Mouse (Mus musculus): Measurements from ENCODE around the gene Acot2. TPM values are rescaled to one million over a fixed set of nuclear protein-coding genes. Genes with fewer than 3 reads are reported as not detected.
"Not testable (repeated sequence)": the region's sequence is repeated elsewhere in the genome, so short reads cannot be mapped to it uniquely, and the experiment has no call there.

The Acot2 gene
- polyA plus RNA-seq, 1 experiment: 6.8 TPM

- Histone ChIP-seq H3K4me1 (ENCODE audit: control insufficient read depth, insufficient read depth, low read length) (peaks cover 3% of the 10 kb centered on the region), H3K4me3 (replicated peaks; ENCODE audit: insufficient read depth, low read depth, low read length) (no peak overlapping the region), H3K27me3 (ENCODE audit: control insufficient read depth, insufficient read depth, low read length) (no peaks in the 10 kb centered on the region), H3K27ac (ENCODE audit: insufficient read depth, low read length) (no peak overlapping the region)
- no peak for DNase-seq
- WGBS: 91% methylated on average over 7 of the region's 7 CpGs
- TF ChIP-seq CTCF (IDR thresholded peaks at IDR 0.05; ENCODE audit: borderline replicate concordance, insufficient read depth, low read depth, low read length): no peak
Measured at GRCm38 (mm10) chr12:84013701-84014100, 26.0 kb downstream of the Acot2 start.

GRCm38 (mm10) chr12:84020528-84020927 lies 32.9 kb downstream of the Acot2 start:
- H3K4me1 ChIP-seq (ENCODE audit: control insufficient read depth, insufficient read depth, low read length); H3K27me3 ChIP-seq (ENCODE audit: control insufficient read depth, insufficient read depth, low read length); H3K27ac ChIP-seq (ENCODE audit: insufficient read depth, low read length); H3K4me3 ChIP-seq (replicated peaks; ENCODE audit: insufficient read depth, low read depth, low read length); DNase-seq: not testable (repeated sequence)
- WGBS: 33% methylated on average over 7 of the region's 7 CpGs

- WGBS: 93% methylated on average over 4 of the region's 4 CpGs
- not testable (repeated sequence) for H3K27ac ChIP-seq (ENCODE audit: insufficient read depth, low read length); H3K4me1 ChIP-seq (ENCODE audit: control insufficient read depth, insufficient read depth, low read length); DNase-seq; H3K4me3 ChIP-seq (replicated peaks; ENCODE audit: insufficient read depth, low read depth, low read length); H3K27me3 ChIP-seq (ENCODE audit: control insufficient read depth, insufficient read depth, low read length)
Measured at GRCm38 (mm10) chr12:84022266-84022665, 34.6 kb downstream of the Acot2 start.

GRCm38 (mm10) chr12:84023052-84023745 lies 35.5 kb downstream of the Acot2 start:
- WGBS: 88% methylated on average over 9 of the region's 9 CpGs
- DNase-seq: no peak
- H3K27ac ChIP-seq (ENCODE audit: insufficient read depth, low read length): no peak overlapping the region
- TF ChIP-seq POLR2A (IDR thresholded peaks at IDR 0.05; ENCODE audit: borderline replicate concordance, insufficient read depth, low read length) (no peak), CTCF (IDR thresholded peaks at IDR 0.05; ENCODE audit: borderline replicate concordance, insufficient read depth, low read depth, low read length) (no peak)
- no peaks in the 10 kb centered on the region for H3K4me1 ChIP-seq (ENCODE audit: control insufficient read depth, insufficient read depth, low read length)
- H3K27me3 ChIP-seq (ENCODE audit: control insufficient read depth, insufficient read depth, low read length): no peaks in the 10 kb centered on the region
- H3K4me3 ChIP-seq (replicated peaks; ENCODE audit: insufficient read depth, low read depth, low read length): no peak overlapping the region

- 75% methylated on average over 7 of the region's 7 CpGs for WGBS
- no peak for TF ChIP-seq CTCF (IDR thresholded peaks at IDR 0.05; ENCODE audit: borderline replicate concordance, insufficient read depth, low read depth, low read length)
- TF ChIP-seq POLR2A (IDR thresholded peaks at IDR 0.05; ENCODE audit: borderline replicate concordance, insufficient read depth, low read length): no peak
- Histone ChIP-seq H3K4me1 (ENCODE audit: control insufficient read depth, insufficient read depth, low read length) (no peaks in the 10 kb centered on the region), H3K27me3 (ENCODE audit: control insufficient read depth, insufficient read depth, low read length) (no peaks in the 10 kb centered on the region), H3K27ac (ENCODE audit: insufficient read depth, low read length) (no peak overlapping the region), H3K4me3 (replicated peaks; ENCODE audit: insufficient read depth, low read depth, low read length) (no peak overlapping the region)
- DNase-seq: no peak
Measured at GRCm38 (mm10) chr12:84025888-84026287, 38.2 kb downstream of the Acot2 start.

GRCm38 (mm10) chr12:84028328-84028727 lies 40.7 kb downstream of the Acot2 start:
- not testable (repeated sequence) for H3K4me1 ChIP-seq (ENCODE audit: control insufficient read depth, insufficient read depth, low read length); DNase-seq; H3K27me3 ChIP-seq (ENCODE audit: control insufficient read depth, insufficient read depth, low read length); H3K4me3 ChIP-seq (replicated peaks; ENCODE audit: insufficient read depth, low read depth, low read length); H3K27ac ChIP-seq (ENCODE audit: insufficient read depth, low read length)
- WGBS: 51% methylated on average over 3 of the region's 3 CpGs

GRCm38 (mm10) chr12:84029043-84029442 lies 41.4 kb downstream of the Acot2 start:
- H3K27me3 ChIP-seq (ENCODE audit: control insufficient read depth, insufficient read depth, low read length); H3K4me3 ChIP-seq (replicated peaks; ENCODE audit: insufficient read depth, low read depth, low read length); H3K4me1 ChIP-seq (ENCODE audit: control insufficient read depth, insufficient read depth, low read length); DNase-seq; H3K27ac ChIP-seq (ENCODE audit: insufficient read depth, low read length): not testable (repeated sequence)
- 100% methylated on average over 1 of the region's 1 CpGs for WGBS

- 51% methylated on average over 4 of the region's 4 CpGs for WGBS
- Histone ChIP-seq H3K27me3 (ENCODE audit: control insufficient read depth, insufficient read depth, low read length) (no peaks in the 10 kb centered on the region), H3K4me1 (ENCODE audit: control insufficient read depth, insufficient read depth, low read length) (no peaks in the 10 kb centered on the region), H3K27ac (ENCODE audit: insufficient read depth, low read length) (no peak overlapping the region), H3K4me3 (replicated peaks; ENCODE audit: insufficient read depth, low read depth, low read length) (no peak overlapping the region)
- TF ChIP-seq CTCF (IDR thresholded peaks at IDR 0.05; ENCODE audit: borderline replicate concordance, insufficient read depth, low read depth, low read length) (peak; percentile 91), POLR2A (IDR thresholded peaks at IDR 0.05; ENCODE audit: borderline replicate concordance, insufficient read depth, low read length) (no peak)
- peak; percentile 75 to 79 for DNase-seq
Measured at GRCm38 (mm10) chr12:84030659-84031332, 43.1 kb downstream of the Acot2 start.

All from cerebellum, adult 2 months (tissue).